Mouse (Mus musculus) WW6 (cell line): Measurements from ENCODE around the gene Serpinb9.
"Not testable (repeated sequence)": the region's sequence is repeated elsewhere in the genome, so short reads cannot be mapped to it uniquely, and the experiment has no call there.

Experiments
- DNase-seq: peaks from one replicate; pipeline ENCODE4 v3.0.0-alpha.2; 2013; ENCODE audit warnings: low read depth, low spot score

Gene Serpinb9

GRCm38 (mm10) chr13:33002950-33003349 lies at the start of gene Serpinb9:
TSS of gene Serpinb9 (plus strand) at chr13:33003250.
- no peak for DNase-seq

GRCm38 (mm10) chr13:32956537-32956936 lies 46.5 kb upstream of the Serpinb9 start:
- no peak for DNase-seq

- no peak for DNase-seq
Observed at GRCm38 (mm10) chr13:32957917-32958316, 45.1 kb upstream of the Serpinb9 start.

GRCm38 (mm10) chr13:32958521-32958920 lies 44.5 kb upstream of the Serpinb9 start:
- DNase-seq, result not testable (repeated sequence)

GRCm38 (mm10) chr13:32963990-32964753 lies 38.9 kb upstream of the Serpinb9 start:
- no peak for DNase-seq

GRCm38 (mm10) chr13:32964989-32965811 lies 37.9 kb upstream of the Serpinb9 start, which contains the start of gene Serpinb6b:
TSS of gene Serpinb6b (plus strand) at chr13:32965209.
- peak; percentile 5 for DNase-seq

- no peak for DNase-seq
Observed at GRCm38 (mm10) chr13:32966116-32966515, 36.9 kb upstream of the Serpinb9 start.

GRCm38 (mm10) chr13:32967233-32967632 lies 35.8 kb upstream of the Serpinb9 start:
- no peak for DNase-seq

- no peak for DNase-seq
Observed at GRCm38 (mm10) chr13:32968353-32968984, 34.6 kb upstream of the Serpinb9 start.

- DNase-seq, result no peak
Observed at GRCm38 (mm10) chr13:32968996-32969640, 33.9 kb upstream of the Serpinb9 start.

- DNase-seq, result no peak
Observed at GRCm38 (mm10) chr13:32969641-32970040, 33.4 kb upstream of the Serpinb9 start.

GRCm38 (mm10) chr13:32970776-32971175 lies 32.3 kb upstream of the Serpinb9 start:
- no peak for DNase-seq

GRCm38 (mm10) chr13:32974268-32974667 lies 28.8 kb upstream of the Serpinb9 start:
- no peak for DNase-seq

GRCm38 (mm10) chr13:32974889-32975460 lies 28.1 kb upstream of the Serpinb9 start:
- DNase-seq, result no peak

GRCm38 (mm10) chr13:32975710-32976109 lies 27.3 kb upstream of the Serpinb9 start:
- no peak for DNase-seq

- DNase-seq, result no peak
Observed at GRCm38 (mm10) chr13:32982556-32983042, 20.5 kb upstream of the Serpinb9 start.

- no peak for DNase-seq
Observed at GRCm38 (mm10) chr13:32986256-32986655, 16.8 kb upstream of the Serpinb9 start.

- DNase-seq, result no peak
Observed at GRCm38 (mm10) chr13:32993152-32993893, 9.7 kb upstream of the Serpinb9 start.

GRCm38 (mm10) chr13:32993894-32994242 lies 9.2 kb upstream of the Serpinb9 start:
- no peak for DNase-seq

GRCm38 (mm10) chr13:32995051-32995450 lies 8.0 kb upstream of the Serpinb9 start:
- no peak for DNase-seq
